Mouse (Mus musculus) pancreas, adult 10 weeks (tissue): ENCODE measurements around the gene Olfr741. TPM values are rescaled to one million over a fixed set of nuclear protein-coding genes. Genes with fewer than 3 reads are reported as not detected.

ENCODE experiments used
- polyA plus RNA-seq: library from polyadenylated mRNA; stranded (reverse); fragments of 350-450 nt; fragmentation: Illumina TruSeq; extraction: RNeasy Lipid Tissue Mini Kit (QIAGEN cat#74804); gene quantifications from one replicate; pipeline ENCODE4 v1.2.3, GENCODE M21; 2015; ENCODE audit warnings: low read depth, low replicate concordance; ENCODE audit not compliant: insufficient read depth

Olfr741 gene
- not detected for polyA plus RNA-seq

DNA sequence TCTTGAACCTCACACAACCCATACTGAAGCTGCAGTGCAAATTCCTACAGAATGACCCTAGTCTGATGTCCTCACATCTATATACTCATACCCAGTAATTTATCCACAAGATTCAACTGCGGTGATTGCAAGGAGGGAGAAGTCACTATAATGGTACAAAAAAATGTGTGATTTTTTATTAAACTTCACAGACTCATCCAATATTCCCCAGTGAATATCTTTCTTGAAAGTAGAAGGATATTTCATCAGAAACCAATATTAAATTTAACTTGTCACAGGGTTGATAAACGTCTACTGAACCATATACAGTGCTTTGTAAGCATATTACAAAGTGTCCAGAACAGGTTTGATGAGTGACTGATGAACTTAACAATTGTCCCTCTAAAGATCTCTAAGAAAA lies at the start of gene Olfr741:
Gene Olfr741 (plus strand): TSS at position 301 of the 400 bp plus-strand sequence.

DNA sequence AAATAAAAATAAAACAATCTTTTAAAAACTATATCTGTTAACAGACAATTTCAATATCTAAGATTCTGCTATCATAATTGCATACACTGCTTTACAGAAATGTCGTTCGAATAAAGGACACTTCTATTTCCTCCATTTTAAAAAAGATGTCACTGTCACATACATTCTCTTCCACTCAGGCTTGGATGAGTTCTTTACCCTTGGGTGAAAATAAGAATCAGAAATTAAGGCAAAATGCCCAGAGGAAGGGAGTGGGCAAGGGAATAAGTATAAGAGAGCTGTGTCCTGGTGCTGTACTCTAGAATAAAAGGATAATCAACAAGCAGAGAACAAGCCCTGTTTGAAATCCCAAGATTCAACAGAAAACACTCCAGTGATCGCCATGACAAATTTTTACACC lies 27.3 kb upstream of the Olfr741 start, which contains the start of gene Olfr740:
Gene Olfr740 (plus strand): TSS at position 301 of the 400 bp plus-strand sequence.

DNA sequence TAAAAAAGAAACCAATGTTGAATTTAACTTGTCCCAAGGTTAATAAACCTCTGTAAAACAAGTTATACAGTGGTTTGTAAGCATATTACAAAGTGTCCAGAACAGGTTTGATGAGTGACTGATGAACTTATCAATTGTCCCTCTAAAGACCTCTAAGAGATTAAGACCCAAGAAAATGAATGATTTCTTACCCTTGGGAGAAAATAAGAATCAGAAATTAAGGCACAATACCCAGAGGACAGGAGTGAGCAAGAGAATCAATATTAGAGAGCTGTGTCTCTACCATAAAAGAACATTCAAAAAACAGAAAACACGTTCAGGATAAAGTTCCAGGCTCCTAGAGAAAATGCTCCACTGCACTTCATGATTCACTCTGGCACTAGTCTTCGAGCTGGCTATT lies 30.8 kb downstream of the Olfr741 start, which contains the start of gene Olfr742:
Gene Olfr742 (plus strand): TSS at position 301 of the 400 bp plus-strand sequence.

DNA sequence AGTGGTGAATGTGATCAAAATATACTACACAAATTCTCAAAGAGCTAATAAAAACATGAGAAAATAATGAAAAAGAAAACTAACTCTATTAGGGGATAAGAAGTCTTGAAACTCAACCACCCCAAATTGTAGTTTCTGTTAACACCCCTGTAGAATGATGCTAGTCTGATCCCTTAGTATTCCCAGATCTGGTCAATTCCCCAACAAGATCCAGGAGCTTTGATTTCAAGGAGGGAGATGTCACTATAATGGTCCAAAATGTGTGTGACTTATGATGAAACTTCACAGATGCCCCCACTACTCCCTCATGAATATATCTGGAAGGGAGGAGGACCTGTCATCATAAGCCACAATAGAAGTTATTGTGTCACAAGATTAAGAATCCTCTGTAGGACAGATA lies 49.0 kb downstream of the Olfr741 start, which contains the start of gene Olfr743:
Gene Olfr743 (plus strand): TSS at position 301 of the 400 bp plus-strand sequence.

Other genes with a start within 250 kb of the Olfr741 start
- not detected for gene Olfr731, start 230.9 kb upstream of the Olfr741 start, polyA plus RNA-seq
- not detected for gene Olfr732, start 188.5 kb upstream of the Olfr741 start, polyA plus RNA-seq
- not detected for gene Olfr733, start 171.2 kb upstream of the Olfr741 start, polyA plus RNA-seq
- gene Olfr734, start 146.0 kb upstream of the Olfr741 start, polyA plus RNA-seq, result not detected
- not detected for gene Olfr735, start 123.9 kb upstream of the Olfr741 start, polyA plus RNA-seq
- gene Tlr11, start 114.8 kb upstream of the Olfr741 start, polyA plus RNA-seq, result not detected
- not detected for gene Olfr736, start 91.6 kb upstream of the Olfr741 start, polyA plus RNA-seq
- not detected for gene Olfr738, start 65.2 kb upstream of the Olfr741 start, polyA plus RNA-seq
- gene Olfr739, start 54.1 kb upstream of the Olfr741 start, polyA plus RNA-seq, result not detected
- not detected for gene Olfr740, start 27.2 kb upstream of the Olfr741 start, polyA plus RNA-seq
- gene Olfr742, start 30.9 kb downstream of the Olfr741 start, polyA plus RNA-seq, result not detected
- not detected for gene Olfr743, start 49.1 kb downstream of the Olfr741 start, polyA plus RNA-seq
- gene Olfr744, start 142.1 kb downstream of the Olfr741 start, polyA plus RNA-seq, result not detected
- not detected for gene Olfr745, start 166.7 kb downstream of the Olfr741 start, polyA plus RNA-seq
- gene Olfr746, start 174.3 kb downstream of the Olfr741 start, polyA plus RNA-seq, result not detected
- gene Olfr747, start 220.5 kb downstream of the Olfr741 start, polyA plus RNA-seq, result not detected
- not detected for gene Olfr748, start 234.6 kb downstream of the Olfr741 start, polyA plus RNA-seq